Mouse (Mus musculus): Measurements from ENCODE around the gene Pik3r6. TPM values are rescaled to one million over a fixed set of nuclear protein-coding genes. Genes with fewer than 3 reads are reported as not detected.

The Pik3r6 gene
- total RNA-seq, 2 experiments from 2014 or later = 1.4 to 1.9 TPM

- intact Hi-C loops (cut with DNase I) = loop anchor here (5.0 kb wide), 2 partner anchors 162 to 307 kb away; partner anchors contain the start of gene Ndel1
These were observed 62.2 kb downstream of the Pik3r6 start for GRCm38 (mm10) chr11:68565032-68565429.

DNA sequence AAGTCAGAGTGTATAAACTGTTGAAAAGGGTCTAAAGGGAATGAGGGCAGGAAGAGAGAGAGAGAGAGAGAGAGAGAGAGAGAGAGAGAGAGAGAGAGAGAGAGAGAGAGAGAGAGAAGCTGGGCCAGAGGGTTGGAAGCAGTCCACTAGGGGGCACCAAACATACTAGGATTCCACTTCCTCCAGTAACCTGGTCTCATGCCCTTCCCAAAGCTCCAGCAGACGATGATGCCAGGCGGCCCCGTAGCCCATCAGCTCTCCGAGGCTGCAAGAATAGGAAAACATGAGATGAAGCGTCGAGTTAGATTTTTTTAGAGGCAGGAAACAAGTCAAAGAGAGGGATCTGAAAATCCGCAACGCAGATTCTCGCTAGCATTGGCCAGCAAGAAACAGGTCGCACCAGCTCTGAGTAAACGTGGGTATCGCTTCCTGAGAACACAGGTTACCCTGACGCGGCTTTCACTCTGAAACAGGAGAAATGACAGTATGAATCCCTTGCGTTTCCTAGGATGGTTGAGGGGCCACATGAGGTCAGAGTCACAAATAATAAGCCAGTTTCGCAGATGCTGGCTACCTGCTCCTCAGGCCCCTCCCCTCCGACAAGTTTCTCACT lies 63.7 kb downstream of the Pik3r6 start:
- intact Hi-C loops (cut with DNase I) = loop anchor here (2.0 to 5.0 kb wide), 3 partner anchors 161 to 306 kb away; partner anchors contain the start of gene Ndel1
- DNase-seq = peak in 1 of 2 experiments; percentile 66

More at GRCm38 (mm10) chr11:68565032-68565429, 62.2 kb downstream of the Pik3r6 start:
- no peak for DNase-seq

DNA sequence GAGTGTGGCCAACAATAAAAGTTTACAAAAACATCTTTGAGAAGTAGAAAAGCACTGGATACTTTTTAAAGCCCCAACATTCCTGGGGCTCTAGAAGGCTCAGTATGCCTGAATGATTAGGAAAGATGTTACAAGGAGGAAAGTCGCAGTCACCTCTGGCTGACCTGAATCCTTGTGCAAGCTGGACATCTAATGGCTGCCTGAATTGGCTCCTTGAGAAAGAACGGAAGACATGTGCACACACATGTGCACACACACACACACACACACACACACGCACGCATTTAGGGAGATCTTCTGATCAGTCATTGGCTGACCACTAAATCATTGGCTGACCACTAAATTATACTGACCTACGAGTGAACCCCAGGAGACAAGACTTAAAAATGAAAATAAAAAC lies 68.0 kb downstream of the Pik3r6 start:
- no peak for DNase-seq
- intact Hi-C loops (cut with DNase I) = no loop called here

- intact Hi-C loops (cut with DNase I) = no loop called here
- DNase-seq = no peak
These were observed 74.3 kb downstream of the Pik3r6 start for GRCm38 (mm10) chr11:68577076-68577475.

GRCm38 (mm10) chr11:68579462-68579881 lies 76.7 kb downstream of the Pik3r6 start:
- DNase-seq = peak in 1 of 2 experiments; percentile 19

GRCm38 (mm10) chr11:68580566-68580965 lies 77.7 kb downstream of the Pik3r6 start:
- intact Hi-C loops (cut with DNase I) = no loop called here
- DNase-seq = no peak

More at GRCm38 (mm10) chr11:68579462-68579881, 76.7 kb downstream of the Pik3r6 start:
- intact Hi-C loops (cut with DNase I) = no loop called here

DNA sequence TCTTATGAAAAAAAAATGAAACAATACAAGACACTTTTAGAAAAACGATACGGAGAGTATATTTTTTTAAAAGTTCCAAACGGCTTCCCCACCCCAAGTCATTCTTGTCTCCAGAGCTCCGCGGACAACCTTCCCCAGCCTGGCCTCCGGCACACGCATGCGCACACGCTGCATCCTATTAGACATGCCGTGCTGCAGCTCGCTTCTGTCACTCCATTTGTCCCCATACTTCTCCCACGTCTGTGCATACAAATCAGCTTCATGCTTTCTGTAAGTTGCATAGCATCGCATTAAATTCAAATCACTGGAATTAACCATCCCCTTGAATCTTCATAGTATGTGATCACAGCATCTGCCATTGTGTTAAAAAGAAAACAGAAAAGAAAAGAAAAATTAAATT lies 80.4 kb downstream of the Pik3r6 start:
- DNase-seq = no peak
- intact Hi-C loops (cut with DNase I) = no loop called here

- intact Hi-C loops (cut with DNase I) = no loop called here
- DNase-seq = no peak
These were observed 81.2 kb downstream of the Pik3r6 start for GRCm38 (mm10) chr11:68583906-68584480.

DNA sequence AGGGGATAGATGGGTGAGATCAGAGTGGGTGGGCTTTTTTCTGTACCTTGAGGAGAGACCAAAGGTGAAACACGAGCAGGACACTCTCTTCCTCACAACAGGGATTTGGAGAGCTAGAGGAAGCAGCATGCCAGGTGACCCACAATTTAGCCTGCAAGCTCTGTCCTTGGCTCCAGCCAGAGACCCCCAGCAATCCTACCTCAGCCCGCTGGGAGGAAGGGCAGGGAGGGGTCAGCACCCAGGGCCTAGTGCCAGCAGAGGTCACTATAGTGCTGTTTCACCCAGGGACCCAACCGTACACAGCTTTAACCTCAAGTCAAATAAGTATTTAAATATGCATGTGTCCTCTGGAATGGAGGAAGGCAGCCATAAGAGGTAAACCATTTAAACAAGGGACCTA lies 83.1 kb downstream of the Pik3r6 start:
- no peak for DNase-seq
- intact Hi-C loops (cut with DNase I) = no loop called here

DNA sequence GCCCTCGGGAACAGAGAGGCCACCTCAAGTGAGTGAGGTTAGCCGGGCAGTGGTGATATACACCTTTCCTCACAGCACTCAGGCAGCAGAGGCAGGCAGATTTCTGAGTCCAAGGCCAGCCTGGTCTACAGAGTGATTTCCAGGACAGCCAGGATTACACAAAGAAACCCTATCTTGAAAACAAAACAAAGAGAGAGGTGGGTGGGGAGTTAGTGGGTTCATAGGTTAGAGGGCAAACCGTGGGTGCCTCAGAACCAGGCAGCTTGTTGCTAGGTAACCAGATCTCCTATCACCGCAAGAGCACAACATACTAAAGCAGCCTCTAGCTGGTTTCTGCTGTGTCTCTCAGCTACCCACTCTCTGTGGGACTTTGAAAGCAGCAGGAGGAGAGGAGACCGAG lies 83.9 kb downstream of the Pik3r6 start, which contains the start of gene Ccdc42:
TSS of gene Ccdc42 (plus strand) at position 301 of the 400 bp plus-strand sequence.
- DNase-seq = no peak
- intact Hi-C loops (cut with DNase I) = no loop called here

GRCm38 (mm10) chr11:68589055-68589809 lies 86.4 kb downstream of the Pik3r6 start:
- intact Hi-C loops (cut with DNase I) = no loop called here
- DNase-seq = peak in 1 of 2 experiments; percentile 73

GRCm38 (mm10) chr11:68591708-68592107 lies 88.9 kb downstream of the Pik3r6 start:
- intact Hi-C loops (cut with DNase I) = loop anchor here (5.0 kb wide), 1 partner anchor 116 kb away; no protein-coding TSS in a partner anchor

GRCm38 (mm10) chr11:68593247-68593646 lies 90.4 kb downstream of the Pik3r6 start:
- intact Hi-C loops (cut with DNase I) = loop anchor here (5.0 kb wide), 1 partner anchor 114 kb away; no protein-coding TSS in a partner anchor
- DNase-seq = no peak

More at GRCm38 (mm10) chr11:68591708-68592107, 88.9 kb downstream of the Pik3r6 start:
- no peak for DNase-seq

DNA sequence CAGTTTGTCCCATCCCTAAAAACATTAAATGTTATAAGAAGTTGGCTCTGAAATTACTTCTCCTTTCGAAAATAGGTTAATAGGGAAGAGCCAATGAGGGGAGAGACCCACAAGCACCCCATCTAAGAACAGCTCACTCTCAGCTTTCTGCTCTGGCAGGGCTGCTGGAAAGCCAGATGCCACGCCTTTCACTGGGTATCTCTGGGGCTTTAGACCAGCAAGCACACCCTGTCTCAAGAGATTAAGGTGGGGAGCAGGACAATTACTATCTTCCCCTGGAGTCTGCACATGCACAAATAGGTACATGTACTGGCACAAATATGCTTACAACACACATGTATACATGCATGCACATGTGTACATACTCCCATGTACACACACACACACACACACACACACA lies 95.1 kb downstream of the Pik3r6 start:
- DNase-seq = no peak
- intact Hi-C loops (cut with DNase I) = no loop called here

- DNase-seq = no peak
- intact Hi-C loops (cut with DNase I) = no loop called here
These were observed 97.8 kb downstream of the Pik3r6 start for GRCm38 (mm10) chr11:68600551-68601021.

GRCm38 (mm10) chr11:68601486-68601991 lies 98.7 kb downstream of the Pik3r6 start:
- intact Hi-C loops (cut with DNase I) = no loop called here
- no peak for DNase-seq

Other genes starting within 250 kb of the Pik3r6 start
- gene Ntn1, start 102.2 kb upstream of the Pik3r6 start, total RNA-seq (2021) = 1 to 10 TPM; 3.6 to 4.1 TPM
- under 1 TPM; 0.56 to 0.57 TPM for gene Pik3r5, start 70.9 kb upstream of the Pik3r6 start, total RNA-seq (2021)
- gene Mfsd6l, start 53.2 kb downstream of the Pik3r6 start, total RNA-seq (2021) = not detected
- not detected for gene Ccdc42, start 84.0 kb downstream of the Pik3r6 start, total RNA-seq (2021)
- 10 to 100 TPM; 12.7 to 20.7 TPM for gene Myh10, start 188.5 kb downstream of the Pik3r6 start, total RNA-seq (2021)

All from gastrocnemius, postnatal 36 days (tissue).